Mouse (Mus musculus) CH12.LX (cell line): ENCODE results near the gene Ptpn21. TPM values are rescaled to one million over a fixed set of nuclear protein-coding genes. Genes with fewer than 3 reads are reported as not detected.

Experiments
- DNase-seq: peaks from one replicate; pipeline ENCODE4 v3.0.0-alpha.2; 2013; ENCODE audit errors: extremely low read depth
- H3K27ac ChIP-seq: 2 replicates; pipeline ENCODE4 v1.5.1; 2012; ENCODE audit warnings: low read depth, mild to moderate bottlenecking, control low read depth, moderate library complexity; ENCODE audit not compliant: insufficient read depth
- H3K27me3 ChIP-seq: replicated peaks from 2 replicates; pipeline ENCODE3; 2012; ENCODE audit warnings: inconsistent platforms
- H3K36me3 ChIP-seq, 2 experiments: replicated peaks in 1 of 2; 2 replicates each; pipeline versions ENCODE3 to v1.6.1; 2012; ENCODE audit warnings: inconsistent platforms in 1 of 2, low read length in 1 of 2, mild to moderate bottlenecking in 1 of 2, mixed read lengths in 1 of 2, moderate library complexity in 1 of 2; ENCODE audit not compliant: control insufficient read depth in 1 of 2, insufficient read depth in 1 of 2
- H3K4me1 ChIP-seq, 2 experiments: 2 replicates each; pipeline ENCODE4 v1.6.1; 2012; ENCODE audit warnings: inconsistent platforms in 1 of 2, moderate library complexity in 1 of 2; ENCODE audit not compliant: insufficient read depth in 2 of 2, control insufficient read depth in 1 of 2
- H3K4me2 ChIP-seq: 2 replicates; pipeline ENCODE4 v1.6.1; 2012; ENCODE audit warnings: low read depth, mild to moderate bottlenecking, control low read depth; ENCODE audit not compliant: poor library complexity, insufficient read depth, severe bottlenecking
- H3K4me3 ChIP-seq, 3 experiments: fragments of 150-350 bp in 1 of 3; sonication (generic) in 1 of 3; replicated peaks in 1 of 3; 2 replicates each; pipeline versions ENCODE3 to v1.5.1; 2011 to 2012; ENCODE audit warnings: low read depth in 2 of 3, low read length in 2 of 3, mild to moderate bottlenecking in 2 of 3, moderate library complexity in 2 of 3, control low read depth in 1 of 3, improper control_type of control experiment in 1 of 3, inconsistent platforms in 1 of 3, mixed read lengths in 1 of 3; ENCODE audit not compliant: poor library complexity in 1 of 3
- H3K79me2 ChIP-seq: replicated peaks from 2 replicates; pipeline ENCODE4 v1.6.1; 2012; ENCODE audit warnings: mild to moderate bottlenecking, moderate library complexity; ENCODE audit not compliant: control insufficient read depth, poor library complexity, insufficient read depth, severe bottlenecking; ENCODE audit errors: extremely low read depth
- H3K9ac ChIP-seq: 2 replicates; pipeline ENCODE4 v1.6.1; 2012; ENCODE audit warnings: low read depth, mild to moderate bottlenecking, control low read depth, moderate library complexity; ENCODE audit not compliant: insufficient read depth
- H3K9me3 ChIP-seq: replicated peaks from 2 replicates; pipeline ENCODE3; 2012; ENCODE audit warnings: low read length, inconsistent platforms, mixed read lengths
- BHLHE40 ChIP-seq: IDR thresholded peaks from 2 replicates; pipeline ENCODE4 v1.6.1; 2011; ENCODE audit warnings: mild to moderate bottlenecking, low read depth, low read length, improper control_type of control experiment
- CHD1 ChIP-seq: IDR thresholded peaks from 2 replicates; pipeline ENCODE4 v1.6.1; 2012; ENCODE audit warnings: low read depth, low read length, improper control_type of control experiment, inconsistent platforms
- CHD2 ChIP-seq: IDR thresholded peaks from 2 replicates; pipeline ENCODE4 v1.6.1; 2011; ENCODE audit warnings: low read length, improper control_type of control experiment
- CTCF ChIP-seq, 2 experiments: IDR thresholded peaks in 1 of 2; conservative IDR thresholded peaks in 1 of 2; 2 replicates each; pipeline ENCODE4 v1.5.1; 2011 to 2012; ENCODE audit warnings: low read depth in 2 of 2, low read length in 2 of 2, improper control_type of control experiment in 1 of 2, inconsistent platforms in 1 of 2, mild to moderate bottlenecking in 1 of 2, moderate library complexity in 1 of 2
- E2F4 ChIP-seq: IDR thresholded peaks from 2 replicates; pipeline ENCODE4 v1.6.1; 2011; ENCODE audit warnings: low read depth, low read length, improper control_type of control experiment; ENCODE audit not compliant: insufficient replicate concordance
- ELF1 ChIP-seq: IDR thresholded peaks from 2 replicates; pipeline ENCODE4 v1.6.1; 2014; ENCODE audit warnings: low read depth, mild to moderate bottlenecking, inconsistent platforms, low read length, improper control_type of control experiment
- EP300 ChIP-seq: IDR thresholded peaks from 2 replicates; pipeline ENCODE4 v1.6.1; 2011; ENCODE audit warnings: low read length, improper control_type of control experiment
- ETS1 ChIP-seq: conservative IDR thresholded peaks from 2 replicates; pipeline ENCODE4 v1.6.1; 2012; ENCODE audit warnings: low read depth, mild to moderate bottlenecking, inconsistent platforms, low read length, improper control_type of control experiment, moderate library complexity
- GABPA ChIP-seq: IDR thresholded peaks from 2 replicates; pipeline ENCODE4 v1.6.1; 2012; ENCODE audit warnings: low read depth, low read length, improper control_type of control experiment, inconsistent platforms; ENCODE audit not compliant: insufficient replicate concordance
- HCFC1 ChIP-seq: IDR thresholded peaks from 2 replicates; pipeline ENCODE4 v1.6.1; 2012; ENCODE audit warnings: low read depth, mild to moderate bottlenecking, inconsistent platforms, low read length, improper control_type of control experiment
- IRF4 ChIP-seq: IDR thresholded peaks from 2 replicates; pipeline ENCODE4 v1.6.1; 2014; ENCODE audit warnings: low read depth, mild to moderate bottlenecking, inconsistent platforms, low read length, improper control_type of control experiment
- JUN ChIP-seq: IDR thresholded peaks from 2 replicates; pipeline ENCODE4 v1.6.1; 2011; ENCODE audit warnings: low read depth, mild to moderate bottlenecking, low read length, improper control_type of control experiment, moderate library complexity; ENCODE audit not compliant: insufficient read depth
- JUND ChIP-seq: conservative IDR thresholded peaks from 2 replicates; pipeline ENCODE4 v1.6.1; 2011; ENCODE audit warnings: low read depth, low read length, improper control_type of control experiment
- KAT2A ChIP-seq: IDR thresholded peaks from 2 replicates; pipeline ENCODE4 v1.6.1; 2012; ENCODE audit warnings: low read length, improper control_type of control experiment, inconsistent platforms; ENCODE audit not compliant: insufficient replicate concordance
- MAFK ChIP-seq: IDR thresholded peaks from 2 replicates; pipeline ENCODE4 v1.6.1; 2011; ENCODE audit warnings: low read length, improper control_type of control experiment; ENCODE audit not compliant: insufficient replicate concordance
- MAX ChIP-seq: IDR thresholded peaks from 2 replicates; pipeline ENCODE4 v1.6.1; 2011; ENCODE audit warnings: low read length, improper control_type of control experiment
- MAZ ChIP-seq: IDR thresholded peaks from 2 replicates; pipeline ENCODE4 v1.6.1; 2012; ENCODE audit warnings: low read depth, mild to moderate bottlenecking, inconsistent platforms, low read length, improper control_type of control experiment, moderate library complexity
- MEF2A ChIP-seq: IDR thresholded peaks from 2 replicates; pipeline ENCODE4 v1.6.1; 2014; ENCODE audit warnings: low read depth, mild to moderate bottlenecking, inconsistent platforms, low read length, improper control_type of control experiment, borderline replicate concordance
- MXI1 ChIP-seq: IDR thresholded peaks from 2 replicates; pipeline ENCODE4 v1.6.1; 2011; ENCODE audit warnings: mild to moderate bottlenecking, low read depth, low read length, improper control_type of control experiment
- MYC ChIP-seq: IDR thresholded peaks from 2 replicates; pipeline ENCODE4 v1.6.1; 2011; ENCODE audit warnings: low read depth, mild to moderate bottlenecking, improper control_type of control experiment, low read length
- NELFE ChIP-seq: IDR thresholded peaks from 2 replicates; pipeline ENCODE4 v1.6.1; 2011; ENCODE audit warnings: low read depth, low read length, improper control_type of control experiment
- NRF1 ChIP-seq: IDR thresholded peaks from 2 replicates; pipeline ENCODE4 v1.6.1; 2014; ENCODE audit warnings: low read depth, mild to moderate bottlenecking, inconsistent platforms, low read length, improper control_type of control experiment, moderate library complexity
- PAX5 ChIP-seq: IDR thresholded peaks from 2 replicates; pipeline ENCODE4 v1.6.1; 2012; ENCODE audit warnings: low read length, inconsistent platforms, mixed read lengths
- POLR2A ChIP-seq: IDR thresholded peaks from 2 replicates; pipeline ENCODE4 v1.6.1; 2011; ENCODE audit warnings: low read depth, mild to moderate bottlenecking, improper control_type of control experiment, low read length
- POLR2AphosphoS2 ChIP-seq: IDR thresholded peaks from 2 replicates; pipeline ENCODE4 v1.6.1; 2011; ENCODE audit warnings: low read depth, low read length, improper control_type of control experiment
- RAD21 ChIP-seq: IDR thresholded peaks from 2 replicates; pipeline ENCODE4 v1.6.1; 2011; ENCODE audit warnings: low read depth, mild to moderate bottlenecking, low read length, improper control_type of control experiment, moderate library complexity
- RCOR1 ChIP-seq: conservative IDR thresholded peaks from 2 replicates; pipeline ENCODE4 v1.6.1; 2012; ENCODE audit warnings: low read depth, mild to moderate bottlenecking, inconsistent platforms, low read length, improper control_type of control experiment
- SIN3A ChIP-seq: IDR thresholded peaks from 2 replicates; pipeline ENCODE4 v1.6.1; 2012; ENCODE audit warnings: low read length, improper control_type of control experiment, inconsistent platforms
- SMC3 ChIP-seq: IDR thresholded peaks from 2 replicates; pipeline ENCODE4 v1.6.1; 2011; ENCODE audit warnings: low read depth, low read length, improper control_type of control experiment
- TBP ChIP-seq: conservative IDR thresholded peaks from 2 replicates; pipeline ENCODE4 v1.6.1; 2011; ENCODE audit warnings: low read depth, low read length, improper control_type of control experiment
- TCF12 ChIP-seq: IDR thresholded peaks from 2 replicates; pipeline ENCODE4 v1.6.1; 2014; ENCODE audit warnings: low read depth, mild to moderate bottlenecking, inconsistent platforms, low read length, improper control_type of control experiment
- UBTF ChIP-seq: IDR thresholded peaks from 2 replicates; pipeline ENCODE4 v1.6.1; 2012; ENCODE audit warnings: low read depth, mild to moderate bottlenecking, inconsistent platforms, low read length, improper control_type of control experiment, moderate library complexity
- USF1 ChIP-seq: IDR thresholded peaks from 2 replicates; pipeline ENCODE4 v1.6.1; 2014; ENCODE audit warnings: low read depth, mild to moderate bottlenecking, inconsistent platforms, low read length, improper control_type of control experiment
- USF2 ChIP-seq: conservative IDR thresholded peaks from 2 replicates; pipeline ENCODE4 v1.6.1; 2011; ENCODE audit warnings: low read depth, low read length, improper control_type of control experiment
- ZC3H11A ChIP-seq: IDR thresholded peaks from 2 replicates; pipeline ENCODE4 v1.6.1; 2012; ENCODE audit warnings: low read depth, mild to moderate bottlenecking, inconsistent platforms, low read length, improper control_type of control experiment
- ZKSCAN1 ChIP-seq: IDR thresholded peaks from 2 replicates; pipeline ENCODE4 v1.6.1; 2012; ENCODE audit warnings: low read depth, inconsistent platforms, low read length, improper control_type of control experiment, borderline replicate concordance
- ZMIZ1 ChIP-seq: IDR thresholded peaks from 2 replicates; pipeline ENCODE4 v1.6.1; 2012; ENCODE audit warnings: low read depth, mild to moderate bottlenecking, inconsistent platforms, low read length, improper control_type of control experiment
- ZNF384 ChIP-seq: IDR thresholded peaks from 2 replicates; pipeline ENCODE4 v1.6.1; 2012; ENCODE audit warnings: low read depth, low read length, improper control_type of control experiment, inconsistent platforms
- dilution Hi-C: fragments of 300-500 bp; cut with MboI; formaldehyde crosslinking; loops from 2 replicates; pipeline ENCODE4 v1.14.3; 2020; ENCODE audit warnings: low sequenced_read_pairs; ENCODE audit not compliant: extremely low pct_unique_long_range_greater_than_20kb, extremely low pct_ligation_motif_present
- in situ Hi-C: fragments of 300-500 bp; cut with MboI; formaldehyde crosslinking; loops from 3 replicates; pipeline ENCODE4 v1.14.3; 2019; ENCODE audit warnings: low sequenced_read_pairs, low pct_ligation_motif_present, low pct_unique_long_range_greater_than_20kb, mixed read lengths
- polyA plus RNA-seq: library from polyadenylated mRNA; unstranded; fragments of >175 nt; gene quantifications from 2 replicates; pipeline ENCODE4 v1.2.1, GENCODE M21; 2012; ENCODE audit warnings: low read depth; ENCODE audit not compliant: insufficient read length
- total RNA-seq, 2 experiments: library from RNA; depleted of rRNA; stranded (reverse); fragments of 300-350 nt in 1 of 2; fragments of >200 nt in 1 of 2; gene quantifications; 2 replicates each; pipeline ENCODE4 v1.2.3; 2012 to 2014

Ptpn21 gene
- total and polyA plus RNA-seq, 3 experiments, result 2.2 to 5.8 (median 3.5) TPM

DNA sequence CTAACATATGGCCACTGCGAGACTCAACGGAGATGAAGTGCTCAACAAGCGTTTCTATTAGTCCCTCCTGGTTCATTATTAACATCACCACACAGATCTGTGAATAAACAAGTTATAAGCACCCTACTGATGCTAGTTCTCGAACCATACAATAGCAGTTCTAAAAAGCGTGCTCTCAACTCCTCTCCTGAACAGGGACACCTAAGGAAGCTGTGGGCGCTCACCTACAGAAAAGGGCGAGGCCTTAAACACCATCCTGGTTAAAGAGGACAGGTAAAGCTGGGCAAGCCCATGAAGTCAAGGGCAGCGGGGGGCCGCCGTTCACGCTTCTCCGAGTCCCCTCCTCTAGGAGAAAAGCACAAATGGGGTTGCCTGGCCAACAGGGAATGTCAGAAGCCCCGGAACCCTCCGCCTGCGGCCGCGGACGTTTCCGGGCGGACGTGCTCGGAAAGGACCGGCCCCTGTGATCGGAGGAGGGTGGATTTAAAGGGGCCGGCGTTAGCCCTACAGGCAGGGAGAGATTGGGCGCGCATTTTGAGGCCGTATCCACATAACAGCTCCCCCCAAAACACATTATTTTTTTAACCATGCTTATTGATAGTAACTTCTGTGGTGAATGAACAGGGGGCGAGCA is 2.8 kb downstream of the Ptpn21 start:
- H3K4me3 ChIP-seq, result peak overlapping the region; percentile 70 to 75 (median 74)
- H3K9me3 ChIP-seq, result peaks cover 2% of the 10 kb centered on the region
- peak; percentile 80 for DNase-seq
- 0 out of 2 replicates have a peak, but pooled peaks cover 2% of the 10 kb centered on the region for H3K79me2 ChIP-seq
- H3K9ac ChIP-seq, result peak overlapping the region; percentile 69
- in situ Hi-C loops, result loop anchor here (10.0 kb wide), 1 partner anchor 60 kb away; no protein-coding TSS in a partner anchor
- dilution Hi-C loops, result no loop called here
- peaks cover 39% of the 10 kb centered on the region for H3K27me3 ChIP-seq
- no peaks in the 10 kb centered on the region for H3K36me3 ChIP-seq
- H3K4me1 ChIP-seq, result peaks cover 11 to 56% of the 10 kb centered on the region in 2 experiments
- TF ChIP-seq ETS1 (peak; percentile 45), NELFE (peak; percentile 88), ZC3H11A (no peak), ZMIZ1 (peak; percentile 76), BHLHE40 (peak; percentile 63), SMC3 (peak; percentile 12; the same call in 1 of the 2 replicates), MYC (peak; percentile 62; the same call in 1 of the 2 replicates), MAFK (0 out of 2 replicates have a peak, but pooled peaks have one; percentile 40), CHD1 (peak; percentile 71), KAT2A (peak; percentile 83; the same call in 1 of the 2 replicates), NRF1 (peak; percentile 56), ZKSCAN1 (no peak; the same call in 1 of the 2 replicates), EP300 (peak; percentile 47), JUND (no peak; the same call in 1 of the 2 replicates), MEF2A (peak; percentile 80), ZNF384 (peak; percentile 36), IRF4 (peak; percentile 85), MXI1 (peak; percentile 94), ELF1 (peak; percentile 78), TCF12 (peak; percentile 92), POLR2AphosphoS2 (no peak), SIN3A (peak; percentile 99), JUN (no peak), RCOR1 (peak; percentile 78; the same call in 1 of the 2 replicates), USF1 (peak; percentile 46), MAZ (peak; percentile 95), PAX5 (no peak), GABPA (no peak; the same call in 1 of the 2 replicates), RAD21 (no peak), POLR2A (peak; percentile 70), TBP (0 out of 2 replicates have a peak, but pooled peaks have one; percentile 56), E2F4 (peak; percentile 62; the same call in 1 of the 2 replicates), CTCF (conservative IDR thresholded peaks at IDR 0.05 in 1 of 2, IDR thresholded peaks at IDR 0.05 in 1 of 2; ENCODE audit: low read depth in 2 of 2, low read length in 2 of 2) (0 out of 4 replicates have a peak, but pooled peaks of 1 of the 2 experiments have one; percentile 1), HCFC1 (peak; percentile 94), UBTF (peak; percentile 82), MAX (peak; percentile 80), CHD2 (peak; percentile 76), USF2 (no peak)
- H3K27ac ChIP-seq, result peak overlapping the region; percentile 25; the same call in 1 of the 2 replicates
- peak overlapping the region; percentile 76 for H3K4me2 ChIP-seq
